Mouse (Mus musculus): Measurements from ENCODE around the gene Zfp1.

The Zfp1 gene

GRCm38 (mm10) chr8:111676237-111676636 lies 33.0 kb downstream of the Zfp1 start:
- peak; percentile 71 for DNase-seq (ENCODE audit: low read depth, low spot score)

GRCm38 (mm10) chr8:111678111-111678510 lies 34.9 kb downstream of the Zfp1 start:
- peak; percentile 85 for DNase-seq (ENCODE audit: low read depth, low spot score)

GRCm38 (mm10) chr8:111678848-111679247 lies 35.6 kb downstream of the Zfp1 start:
- DNase-seq (ENCODE audit: low read depth, low spot score) = no peak

GRCm38 (mm10) chr8:111680423-111681028 lies 37.3 kb downstream of the Zfp1 start:
- DNase-seq (ENCODE audit: low read depth, low spot score) = peak; percentile 95

GRCm38 (mm10) chr8:111681153-111681552 lies 38.0 kb downstream of the Zfp1 start:
- no peak for DNase-seq (ENCODE audit: low read depth, low spot score)

GRCm38 (mm10) chr8:111682521-111682920 lies 39.3 kb downstream of the Zfp1 start:
- peak; percentile 80 for DNase-seq (ENCODE audit: low read depth, low spot score)

- DNase-seq (ENCODE audit: low read depth, low spot score) = peak; percentile 32
These were observed 43.7 kb downstream of the Zfp1 start for GRCm38 (mm10) chr8:111686881-111687280.

GRCm38 (mm10) chr8:111690960-111691445 lies 47.8 kb downstream of the Zfp1 start, which contains the start of gene Ctrb1:
Gene Ctrb1, minus strand, starts transcription at chr8:111691010.
- DNase-seq (ENCODE audit: low read depth, low spot score) = no peak

- no peak for DNase-seq (ENCODE audit: low read depth, low spot score)
These were observed 50.1 kb downstream of the Zfp1 start for GRCm38 (mm10) chr8:111693261-111693741.

- no peak for DNase-seq (ENCODE audit: low read depth, low spot score)
These were observed 52.2 kb downstream of the Zfp1 start for GRCm38 (mm10) chr8:111695441-111695840.

- DNase-seq (ENCODE audit: low read depth, low spot score) = peak; percentile 59
These were observed 54.5 kb downstream of the Zfp1 start for GRCm38 (mm10) chr8:111697655-111698054.

GRCm38 (mm10) chr8:111699035-111699434 lies 55.8 kb downstream of the Zfp1 start:
- no peak for DNase-seq (ENCODE audit: low read depth, low spot score)

- no peak for DNase-seq (ENCODE audit: low read depth, low spot score)
These were observed 57.0 kb downstream of the Zfp1 start for GRCm38 (mm10) chr8:111700201-111700600.

GRCm38 (mm10) chr8:111700740-111701139 lies 57.5 kb downstream of the Zfp1 start:
- no peak for DNase-seq (ENCODE audit: low read depth, low spot score)

- no peak for DNase-seq (ENCODE audit: low read depth, low spot score)
These were observed 58.2 kb downstream of the Zfp1 start for GRCm38 (mm10) chr8:111701380-111701779.

GRCm38 (mm10) chr8:111704585-111704984 lies 61.4 kb downstream of the Zfp1 start:
- DNase-seq (ENCODE audit: low read depth, low spot score) = no peak

GRCm38 (mm10) chr8:111705222-111705621 lies 62.0 kb downstream of the Zfp1 start:
- no peak for DNase-seq (ENCODE audit: low read depth, low spot score)

GRCm38 (mm10) chr8:111705699-111706098 lies 62.5 kb downstream of the Zfp1 start:
- no peak for DNase-seq (ENCODE audit: low read depth, low spot score)

GRCm38 (mm10) chr8:111708265-111708664 lies 65.1 kb downstream of the Zfp1 start:
- DNase-seq (ENCODE audit: low read depth, low spot score) = no peak

GRCm38 (mm10) chr8:111709223-111709622 lies 66.0 kb downstream of the Zfp1 start:
- no peak for DNase-seq (ENCODE audit: low read depth, low spot score)

- DNase-seq (ENCODE audit: low read depth, low spot score) = no peak
These were observed 67.7 kb downstream of the Zfp1 start for GRCm38 (mm10) chr8:111710777-111711485.

GRCm38 (mm10) chr8:111712135-111712534 lies 68.9 kb downstream of the Zfp1 start:
- no peak for DNase-seq (ENCODE audit: low read depth, low spot score)

- peak; percentile 77 for DNase-seq (ENCODE audit: low read depth, low spot score)
These were observed 69.4 kb downstream of the Zfp1 start for GRCm38 (mm10) chr8:111712588-111712987.
